Mouse (Mus musculus) hindbrain, embryonic 13.5 days (tissue): Measurements from ENCODE around the gene Prkcg. TPM values are rescaled to one million over a fixed set of nuclear protein-coding genes. Genes with fewer than 3 reads are reported as not detected.
"Not testable (repeated sequence)": the region's sequence is repeated elsewhere in the genome, so short reads cannot be mapped to it uniquely, and the experiment has no call there.

Experiments
- ATAC-seq: fragments of 200-750 bp; cut with Nextera tagmentation; 2 replicates; pipeline ENCODE4 v1.8.0; 2017; ENCODE audit warnings: moderate TSS enrichment; ENCODE audit not compliant: low FRiP score
- H3K27ac ChIP-seq: fragments of 300-500 bp; sonication (generic); 2 replicates; pipeline ENCODE4 v1.5.1; 2015; ENCODE audit warnings: inconsistent platforms, mild to moderate bottlenecking, moderate library complexity
- H3K27me3 ChIP-seq: fragments of 300-500 bp; sonication (generic); 2 replicates; pipeline ENCODE4 v1.6.1; 2015; ENCODE audit warnings: mild to moderate bottlenecking, inconsistent platforms
- H3K36me3 ChIP-seq: fragments of 300-500 bp; sonication (generic); 2 replicates; pipeline ENCODE4 v1.6.1; 2015; ENCODE audit warnings: mild to moderate bottlenecking, inconsistent platforms
- H3K4me1 ChIP-seq: fragments of 300-500 bp; sonication (generic); replicated peaks from 2 replicates; pipeline ENCODE4 v1.6.1; 2015; ENCODE audit warnings: inconsistent platforms
- H3K4me2 ChIP-seq: fragments of 300-500 bp; sonication (generic); 2 replicates; pipeline ENCODE4 v1.6.1; 2015; ENCODE audit warnings: inconsistent platforms, mild to moderate bottlenecking, moderate library complexity
- H3K4me3 ChIP-seq: fragments of 300-500 bp; sonication (generic); 2 replicates; pipeline ENCODE4 v1.5.1; 2015; ENCODE audit warnings: mild to moderate bottlenecking, inconsistent platforms
- H3K9ac ChIP-seq: fragments of 300-500 bp; sonication (generic); 2 replicates; pipeline ENCODE4 v1.6.1; 2015; ENCODE audit warnings: mild to moderate bottlenecking, inconsistent platforms
- H3K9me3 ChIP-seq: fragments of 300-500 bp; sonication (generic); 2 replicates; pipeline ENCODE4 v1.6.1; 2016; ENCODE audit warnings: inconsistent platforms
- WGBS: fragments of 180-500 bp; shearing (Covaris S2); methylation state at CpG from one replicate; pipeline ENCODE4 v1.1.7; 2015; 5-methylcytosine and 5-hydroxymethylcytosine counted together
- polyA plus RNA-seq: library from polyadenylated mRNA; unstranded; fragments of >200 nt; fragmentation: Nextera tagmentation; extraction: Ambion mirVana; gene quantifications from 2 replicates; pipeline ENCODE4 v1.2.1, GENCODE M21; 2015

Prkcg gene
- polyA plus RNA-seq, 1 experiment from 2014 or later: 0.81 TPM

DNA sequence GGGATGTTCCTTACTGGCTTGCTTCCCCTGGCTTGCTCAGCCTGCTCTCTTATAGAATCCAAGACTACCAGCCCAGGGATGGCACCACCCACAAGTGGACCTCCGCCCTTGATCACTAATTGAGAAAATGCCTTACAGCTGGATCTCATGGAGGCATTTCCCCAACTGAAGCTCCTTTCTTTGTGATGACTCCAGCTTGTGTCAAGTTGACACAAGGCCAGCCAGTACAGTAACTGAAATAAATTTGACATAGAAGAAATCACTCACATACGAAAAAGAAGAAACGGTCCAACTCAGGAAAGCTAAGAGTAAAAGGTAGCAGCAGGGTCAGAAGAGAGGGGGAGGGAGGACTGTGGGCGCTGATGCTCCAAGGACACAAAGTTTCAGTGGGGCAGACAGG lies 12.2 kb upstream of the Prkcg start:
- not testable (repeated sequence) for H3K4me3 ChIP-seq, H3K4me1 ChIP-seq, ATAC-seq, H3K27me3 ChIP-seq, H3K9ac ChIP-seq, H3K36me3 ChIP-seq, H3K9me3 ChIP-seq, H3K4me2 ChIP-seq, H3K27ac ChIP-seq
- WGBS: 61% methylated on average over 4 of the region's 4 CpGs

DNA sequence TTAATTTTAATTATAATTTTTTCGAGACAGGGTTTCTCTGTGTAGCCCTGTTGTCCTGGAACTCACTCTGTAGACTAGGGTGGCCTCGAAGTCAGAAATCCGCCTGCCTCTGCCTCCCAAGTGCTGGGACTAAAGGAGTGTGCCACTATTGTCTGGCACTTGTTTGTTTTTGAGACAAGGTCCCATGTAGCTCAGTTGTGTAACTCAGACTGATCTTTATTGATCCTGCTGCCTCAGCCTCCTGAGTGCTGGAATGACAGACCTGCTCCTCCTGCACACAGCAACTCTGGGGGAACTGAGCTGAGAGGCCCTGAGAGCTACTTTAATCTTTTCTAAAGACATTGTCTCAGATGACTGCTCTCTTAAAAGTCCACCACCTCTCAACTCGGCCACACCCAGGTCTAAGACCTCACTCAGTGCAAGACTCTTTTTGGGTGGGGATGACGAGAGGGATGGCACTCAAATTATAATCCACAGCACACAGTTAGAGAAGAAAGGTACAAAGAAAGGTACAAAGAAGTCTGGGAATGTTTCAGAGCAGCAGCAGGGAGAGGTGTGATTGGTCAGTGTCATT lies 8.8 kb upstream of the Prkcg start:
- no peaks in the 10 kb centered on the region for H3K9me3 ChIP-seq
- ATAC-seq: no peak
- WGBS: 76% methylated on average over 5 of the region's 5 CpGs

DNA sequence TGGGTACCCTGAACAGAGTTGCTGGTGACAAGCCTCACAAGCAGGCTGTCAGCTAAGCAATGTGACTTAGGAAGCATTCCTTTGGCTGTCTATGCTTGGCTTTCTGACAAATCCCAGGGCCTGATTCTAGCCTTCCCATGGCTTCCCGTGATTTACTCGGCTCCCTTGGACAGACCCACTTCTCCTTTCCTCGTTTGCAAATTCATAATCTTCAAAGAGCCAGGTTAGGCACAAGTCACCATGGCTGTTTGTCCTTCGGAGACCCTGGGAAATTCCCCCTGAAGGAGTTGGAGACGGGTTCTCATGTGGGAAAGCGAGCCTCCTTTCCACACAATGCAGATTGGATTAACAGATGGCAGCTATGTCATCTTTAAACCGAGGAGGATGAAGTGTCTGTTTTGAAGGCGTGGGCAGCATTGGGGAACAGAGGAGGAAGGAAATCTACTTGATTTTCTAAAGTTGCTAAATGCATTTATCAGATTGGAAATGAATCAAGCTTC lies 8.3 kb upstream of the Prkcg start:
- no peak overlapping the region for H3K9ac ChIP-seq
- no peaks in the 10 kb centered on the region for H3K36me3 ChIP-seq
- H3K27ac ChIP-seq: no peak overlapping the region
- H3K4me1 ChIP-seq: no peaks in the 10 kb centered on the region
- no peak for ATAC-seq
- H3K4me3 ChIP-seq: no peak overlapping the region
- no peak overlapping the region for H3K4me2 ChIP-seq
- H3K27me3 ChIP-seq: no peaks in the 10 kb centered on the region
- no peaks in the 10 kb centered on the region for H3K9me3 ChIP-seq
- WGBS: 61% methylated on average over 8 of the region's 8 CpGs

More for the DNA sequence above, 8.8 kb upstream of the Prkcg start:
- no peaks in the 10 kb centered on the region for H3K27me3 ChIP-seq
- no peak overlapping the region for H3K9ac ChIP-seq
- H3K4me2 ChIP-seq: no peak overlapping the region
- no peak overlapping the region for H3K27ac ChIP-seq
- H3K4me3 ChIP-seq: no peak overlapping the region
- no peaks in the 10 kb centered on the region for H3K4me1 ChIP-seq
- H3K36me3 ChIP-seq: no peaks in the 10 kb centered on the region

DNA sequence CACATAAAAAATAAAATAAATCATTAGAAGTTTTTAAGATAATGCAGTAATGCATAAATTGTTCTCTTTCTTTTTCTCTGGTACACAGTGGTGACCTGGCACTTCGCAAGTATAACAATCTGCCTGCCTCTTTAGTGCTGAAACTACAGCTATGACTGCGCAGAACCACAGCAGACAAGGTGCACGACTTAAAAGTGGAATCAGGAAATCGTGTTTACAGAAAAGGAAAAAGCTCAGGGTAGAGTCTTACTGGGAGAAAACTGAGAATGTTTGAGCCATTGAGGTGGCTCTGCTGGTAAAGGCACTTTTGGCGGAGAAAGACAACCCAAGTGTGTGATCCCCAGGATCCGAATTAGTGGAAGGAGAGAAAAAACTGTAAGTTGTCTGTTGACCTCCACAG lies 7.2 kb upstream of the Prkcg start:
- WGBS: 82% methylated on average over 6 of the region's 6 CpGs
- Histone ChIP-seq H3K9me3 (no peaks in the 10 kb centered on the region), H3K4me2 (no peak overlapping the region), H3K27ac (no peak overlapping the region), H3K9ac (no peak overlapping the region), H3K36me3 (no peaks in the 10 kb centered on the region), H3K27me3 (no peaks in the 10 kb centered on the region), H3K4me1 (no peaks in the 10 kb centered on the region), H3K4me3 (no peak overlapping the region)
- ATAC-seq: no peak

DNA sequence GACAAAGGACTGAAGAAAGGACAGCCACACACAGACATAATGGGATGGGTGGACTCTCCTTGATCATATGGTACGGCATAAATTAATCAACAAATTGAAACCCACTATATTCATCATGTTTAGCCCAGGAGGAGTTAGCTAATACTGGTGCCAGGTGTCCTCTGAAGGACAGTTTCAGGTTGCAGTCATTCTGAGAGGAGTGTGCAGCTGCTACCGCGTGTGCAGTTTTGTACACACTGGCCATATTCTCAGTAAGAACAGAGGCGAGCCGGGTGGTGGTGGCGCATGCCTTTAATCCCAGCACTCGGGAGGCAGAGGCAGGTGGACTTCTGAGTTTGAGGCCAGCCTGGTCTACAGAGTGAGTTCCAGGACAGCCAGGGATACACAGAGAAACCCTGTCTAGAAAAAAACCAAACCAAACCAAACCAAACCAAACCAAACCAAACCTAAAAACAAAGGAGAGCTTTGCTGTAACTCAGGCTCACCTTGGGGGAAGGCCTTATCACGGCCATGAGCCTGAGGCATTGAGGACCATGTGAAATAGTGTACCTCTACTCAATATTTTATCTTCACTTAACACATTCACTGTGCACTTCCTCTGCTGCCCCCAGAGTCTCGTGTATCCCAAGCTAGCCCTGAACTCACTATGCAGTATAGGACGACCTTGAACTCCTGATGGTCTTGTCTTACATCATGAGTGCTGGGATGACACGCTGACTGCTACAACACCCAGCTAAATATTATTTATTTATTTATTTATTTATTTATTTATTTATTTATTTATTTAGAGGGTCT lies 5.7 kb upstream of the Prkcg start:
- Histone ChIP-seq H3K4me3 (no peak overlapping the region), H3K9me3 (no peaks in the 10 kb centered on the region), H3K4me1 (no peaks in the 10 kb centered on the region), H3K36me3 (no peaks in the 10 kb centered on the region), H3K9ac (no peak overlapping the region), H3K4me2 (no peak overlapping the region), H3K27ac (no peak overlapping the region), H3K27me3 (no peaks in the 10 kb centered on the region)
- 91% methylated on average over 11 of the region's 11 CpGs for WGBS
- no peak for ATAC-seq

DNA sequence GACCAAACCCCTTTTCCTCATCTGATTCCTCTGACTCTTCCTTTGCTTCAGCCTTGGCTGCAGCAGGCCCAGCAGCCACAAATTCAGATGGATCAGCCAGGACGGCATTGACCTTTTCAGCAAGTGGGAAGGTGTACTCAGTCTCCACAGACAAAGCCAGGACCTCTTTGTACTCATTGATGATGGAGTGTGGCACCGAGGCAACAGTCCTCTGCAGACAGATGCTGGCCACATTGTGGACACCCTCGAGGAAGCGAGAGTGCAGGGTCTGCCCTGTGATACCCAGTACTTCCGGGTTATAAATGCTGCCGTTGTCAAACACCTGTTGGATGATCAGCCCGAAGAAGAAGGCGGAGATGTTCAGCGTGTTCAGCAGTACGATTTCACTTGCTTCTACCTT lies 4.4 kb upstream of the Prkcg start:
- Histone ChIP-seq H3K36me3 (no peaks in the 10 kb centered on the region), H3K27me3 (no peaks in the 10 kb centered on the region), H3K4me3 (no peak overlapping the region), H3K27ac (no peak overlapping the region), H3K4me1 (0 out of 2 replicates have a peak, but pooled peaks cover 2% of the 10 kb centered on the region), H3K4me2 (no peak overlapping the region), H3K9ac (no peak overlapping the region), H3K9me3 (no peaks in the 10 kb centered on the region)
- ATAC-seq: no peak
- WGBS: 87% methylated on average over 10 of the region's 10 CpGs

DNA sequence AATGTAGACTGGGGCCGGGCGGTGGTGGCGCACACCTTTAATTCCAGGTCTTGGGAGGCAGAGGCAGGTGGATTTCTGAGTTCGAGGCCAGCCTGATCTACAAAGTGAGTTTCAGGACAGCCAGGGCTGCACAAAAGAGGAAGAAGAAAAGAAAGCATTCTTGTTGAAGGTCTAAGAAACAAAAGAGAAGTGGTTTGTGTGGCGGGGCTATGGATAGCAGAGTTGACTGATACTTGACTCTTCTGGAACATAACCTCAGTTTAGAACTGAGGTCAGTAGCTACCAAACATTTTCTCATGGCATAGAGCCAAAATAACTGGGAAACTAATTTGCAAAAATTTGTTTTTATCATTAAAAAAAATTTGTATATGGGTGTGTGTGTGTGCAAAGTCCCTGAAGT lies 2.9 kb upstream of the Prkcg start:
- Histone ChIP-seq H3K9ac (no peak overlapping the region), H3K4me1 (peaks cover 12% of the 10 kb centered on the region), H3K27me3 (no peaks in the 10 kb centered on the region), H3K4me2 (no peak overlapping the region), H3K4me3 (no peak overlapping the region), H3K9me3 (no peaks in the 10 kb centered on the region), H3K27ac (no peak overlapping the region), H3K36me3 (no peaks in the 10 kb centered on the region)
- 89% methylated on average over 5 of the region's 5 CpGs for WGBS
- no peak for ATAC-seq

DNA sequence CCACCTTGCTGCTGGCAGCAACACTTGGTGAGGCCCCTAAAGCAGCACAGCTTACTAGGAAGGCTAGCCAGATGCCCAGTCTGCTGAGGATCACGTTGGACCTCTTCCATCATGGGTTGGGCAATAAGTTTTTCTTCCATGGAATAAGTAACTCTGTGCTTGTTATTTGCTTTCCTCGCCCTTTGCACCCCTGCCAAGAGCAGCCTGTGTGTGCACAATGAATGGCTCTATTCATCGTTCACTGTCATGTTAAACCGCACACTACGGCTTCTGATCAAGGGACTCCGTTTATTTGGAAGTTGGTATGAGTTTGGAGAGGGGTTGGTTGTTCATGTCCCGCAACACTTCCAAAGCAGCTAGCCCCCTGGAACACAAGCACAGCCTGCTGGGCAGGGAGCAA lies 1.8 kb upstream of the Prkcg start:
- Histone ChIP-seq H3K9me3 (no peaks in the 10 kb centered on the region), H3K4me2 (no peak overlapping the region), H3K36me3 (no peaks in the 10 kb centered on the region), H3K27ac (no peak overlapping the region), H3K4me3 (no peak overlapping the region), H3K4me1 (peaks cover 23% of the 10 kb centered on the region), H3K27me3 (no peaks in the 10 kb centered on the region), H3K9ac (no peak overlapping the region)
- WGBS: 57% methylated on average over 7 of the region's 7 CpGs
- no peak for ATAC-seq

DNA sequence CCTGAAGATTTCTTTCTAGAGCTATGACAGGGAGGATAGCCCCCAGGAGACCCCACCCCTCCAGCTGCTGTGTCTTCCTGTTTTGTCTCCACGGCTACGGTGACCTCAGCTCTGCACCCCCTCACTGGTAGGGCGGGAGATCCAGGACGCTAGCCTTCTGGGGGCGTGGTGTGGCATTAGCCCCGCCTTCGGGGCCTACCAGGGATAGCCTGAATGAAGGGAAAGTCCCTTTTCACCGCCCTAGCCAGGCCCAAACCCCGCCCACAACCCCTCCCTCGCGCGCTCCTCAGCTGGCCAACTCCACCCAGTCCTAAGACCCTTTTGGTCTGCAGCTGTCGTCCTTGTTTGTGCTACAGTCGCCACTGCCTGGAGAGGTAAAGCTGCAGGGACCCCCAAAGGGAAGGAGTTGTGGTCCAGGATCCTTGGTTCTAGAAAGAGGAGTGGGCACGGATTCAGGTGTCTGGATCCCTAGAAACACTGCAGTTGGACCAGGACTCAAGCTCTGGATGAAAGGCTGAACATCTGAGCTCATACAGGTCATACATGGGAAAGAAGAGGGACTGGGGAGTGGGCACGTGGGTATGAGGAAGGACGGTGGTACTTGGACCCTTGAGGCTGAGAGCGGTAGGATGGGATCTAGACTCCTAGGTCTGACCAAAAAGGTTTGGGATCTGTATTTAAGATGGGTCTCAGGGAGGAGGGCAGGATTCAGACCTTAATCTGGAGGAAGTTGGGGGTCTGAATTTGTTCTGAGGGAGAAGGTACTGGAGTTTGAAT lies 1.5 kb downstream of the Prkcg start:
- 2% methylated on average over 18 of the region's 18 CpGs for WGBS
- peak; percentile 92 for ATAC-seq

DNA sequence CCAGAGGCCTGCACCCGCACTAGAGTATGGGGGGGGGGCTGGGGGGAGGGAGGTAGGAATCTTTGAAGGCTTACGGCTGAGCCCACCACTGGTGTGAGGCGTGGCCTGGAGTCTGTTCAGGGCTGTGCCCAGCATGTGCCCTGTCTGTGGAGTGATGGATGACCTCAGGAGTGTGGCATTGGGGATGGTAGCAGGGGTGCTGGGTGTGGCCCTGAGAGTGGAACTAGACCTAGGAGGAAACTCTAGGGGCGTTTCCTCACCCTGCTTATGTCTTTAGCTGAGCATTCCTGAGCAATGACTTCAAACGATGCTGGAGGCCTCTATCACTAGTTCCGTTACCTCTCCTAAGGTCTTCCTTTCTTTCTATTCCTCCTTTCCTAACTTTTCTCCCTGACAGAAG lies 2.2 kb downstream of the Prkcg start:
- H3K36me3 ChIP-seq: peaks cover 24% of the 10 kb centered on the region
- peak overlapping the region; percentile 76 for H3K4me2 ChIP-seq
- peak overlapping the region; percentile 86; the same call in 1 of the 2 replicates for H3K9ac ChIP-seq
- H3K27ac ChIP-seq: no peak overlapping the region; the same call in 1 of the 2 replicates
- H3K4me1 ChIP-seq: peaks cover 35% of the 10 kb centered on the region
- WGBS: 23% methylated on average over 6 of the region's 6 CpGs
- H3K9me3 ChIP-seq: no peaks in the 10 kb centered on the region
- ATAC-seq: peak; percentile 14
- H3K4me3 ChIP-seq: peak overlapping the region; percentile 62
- no peaks in the 10 kb centered on the region for H3K27me3 ChIP-seq

More for the DNA sequence above, 1.5 kb downstream of the Prkcg start:
- Histone ChIP-seq H3K9ac (peak overlapping the region; percentile 86), H3K27me3 (no peaks in the 10 kb centered on the region), H3K36me3 (peaks cover 18% of the 10 kb centered on the region), H3K27ac (peak overlapping the region; percentile 88), H3K9me3 (no peaks in the 10 kb centered on the region), H3K4me2 (peak overlapping the region; percentile 76), H3K4me1 (peaks cover 35% of the 10 kb centered on the region), H3K4me3 (peak overlapping the region; percentile 62)

DNA sequence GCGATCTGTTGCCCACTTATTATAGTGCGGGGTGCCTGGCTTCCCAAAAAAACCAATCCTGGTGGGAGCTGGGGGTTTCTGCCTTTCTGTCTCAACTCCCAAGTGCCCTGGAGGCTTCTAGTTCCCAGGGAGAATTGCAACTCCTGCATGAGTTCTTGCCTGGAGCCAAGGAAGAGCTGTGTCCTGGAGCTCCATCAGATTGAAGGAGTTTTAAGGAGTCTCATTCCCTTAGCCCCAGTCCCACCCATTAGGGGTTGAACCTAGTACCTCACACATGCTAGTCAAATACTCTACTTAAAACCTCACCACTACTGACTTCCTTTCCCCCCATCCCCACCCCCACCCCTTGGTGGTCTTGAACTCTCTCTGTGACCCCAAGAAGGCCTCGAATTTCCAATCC lies 2.8 kb downstream of the Prkcg start:
- H3K27ac ChIP-seq: no peak overlapping the region
- peaks cover 35% of the 10 kb centered on the region for H3K4me1 ChIP-seq
- H3K36me3 ChIP-seq: peaks cover 29% of the 10 kb centered on the region
- H3K9ac ChIP-seq: no peak overlapping the region
- no peak overlapping the region for H3K4me3 ChIP-seq
- H3K9me3 ChIP-seq: no peaks in the 10 kb centered on the region
- ATAC-seq: no peak
- WGBS: 78% methylated on average over 3 of the region's 3 CpGs
- H3K27me3 ChIP-seq: no peaks in the 10 kb centered on the region
- peak overlapping the region; percentile 76 for H3K4me2 ChIP-seq

DNA sequence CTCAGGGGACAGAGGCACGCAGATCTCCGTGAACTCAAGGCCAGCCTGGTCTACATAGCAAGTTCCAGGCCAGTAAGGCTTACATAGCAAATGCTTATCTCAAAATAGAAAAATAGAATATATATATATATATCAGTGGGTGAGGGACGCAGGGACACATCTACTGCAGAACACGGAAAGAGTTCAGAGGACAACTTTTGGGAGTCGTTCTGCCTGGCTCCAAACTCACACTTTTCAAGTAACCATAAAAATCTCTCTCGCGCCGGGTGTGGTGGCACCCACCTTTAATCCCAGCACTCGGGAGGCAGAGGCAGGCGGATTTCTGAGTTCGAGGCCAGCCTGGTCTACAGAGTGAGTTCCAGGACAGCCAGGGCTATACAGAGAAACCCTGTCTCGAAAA lies 3.3 kb downstream of the Prkcg start:
- H3K9me3 ChIP-seq, H3K9ac ChIP-seq, H3K27ac ChIP-seq, H3K4me3 ChIP-seq, H3K27me3 ChIP-seq, ATAC-seq: not testable (repeated sequence)
- Histone ChIP-seq H3K4me1 (peaks cover 36% of the 10 kb centered on the region), H3K4me2 (peak overlapping the region; percentile 76; the same call in 1 of the 2 replicates), H3K36me3 (peaks cover 34% of the 10 kb centered on the region)
- WGBS: 84% methylated on average over 12 of the region's 12 CpGs
